Comparison of ENCODE assay signal across 14 mouse cellular contexts in the genomic region with DNA sequence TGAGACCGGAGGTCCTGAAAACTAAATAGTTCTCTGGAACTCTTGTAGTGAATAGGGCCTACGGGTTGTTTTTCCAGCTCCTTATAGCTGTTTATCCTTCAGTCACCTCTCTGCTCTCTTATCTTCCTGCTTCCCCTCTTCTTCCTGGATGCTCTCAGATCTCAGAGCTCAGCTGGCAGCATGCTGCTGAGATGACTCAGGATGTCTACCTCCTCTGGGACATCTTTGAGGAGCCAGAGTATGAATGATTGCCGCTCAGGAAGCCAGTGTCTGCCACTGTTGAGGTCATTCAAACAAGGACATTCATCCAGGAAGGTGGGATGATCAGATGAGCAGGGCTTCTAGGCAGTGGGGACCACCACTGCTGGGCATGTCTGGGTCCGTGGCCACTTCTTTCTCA.
DNase-seq lines count a peak whose midpoint lies in the region; ATAC-seq and TF ChIP-seq lines count a peak whose summit lies in the region.
"Had no signal": no experiment of that assay in that cellular context is flagged by ENCODE, and none has a peak within 500 bp of the region (broad histone marks: within the 10 kb centered on the region; RNA-seq: fewer than 3 reads in every experiment).

No protein-coding gene starts in this region.

- H3K9me3 ChIP-seq in intestine, embryonic 16.5 days (ENCODE audit: control insufficient read depth, low read length): no peaks in the 10 kb centered on the region
- H3K9me3 ChIP-seq in liver, embryonic 13.5 days (replicated peaks): no peaks in the 10 kb centered on the region
- no peaks in the 10 kb centered on the region for H3K9me3 ChIP-seq in forebrain, embryonic 14.5 days (replicated peaks; ENCODE audit: control insufficient read depth, low read length)
- H3K9me3 ChIP-seq: limb, embryonic 15.5 days had no signal

- no peak overlapping the region for H3K9ac ChIP-seq in liver, adult 2 months (ENCODE audit: low read depth, low read length)
- H3K9ac ChIP-seq in intestine, embryonic 16.5 days (ENCODE audit: low read depth, low read length): no peak overlapping the region
- no peak overlapping the region for H3K9ac ChIP-seq in liver, embryonic 13.5 days
- H3K9ac ChIP-seq in forebrain, embryonic 14.5 days (ENCODE audit: low read length): no peak overlapping the region
- H3K9ac ChIP-seq: forebrain, postnatal 0 days; limb, embryonic 15.5 days had no signal

- ATAC-seq in frontal cortex, adult (ENCODE audit: low TSS enrichment): peak; percentile 64; the same call in 1 of the 2 replicates
- no peak for ATAC-seq in intestine, embryonic 16.5 days
- peak; percentile 55; the same call in 1 of the 2 replicates for ATAC-seq in liver, embryonic 13.5 days (ENCODE audit: low read depth)
- ATAC-seq in forebrain, embryonic 14.5 days: no peak
- ATAC-seq in megakaryocyte progenitor cell, adult 5-6 weeks (replicated peaks; ENCODE audit: poor library complexity): no peak
- ATAC-seq: forebrain, postnatal 0 days had no signal

- TF ChIP-seq CTCF in liver, adult 2 months (IDR thresholded peaks at IDR 0.05; ENCODE audit: low read depth, low read length): no peak

- no peaks in the 10 kb centered on the region for H3K36me3 ChIP-seq in liver, adult 2 months (ENCODE audit: control insufficient read depth, insufficient read depth, low read length)
- no peaks in the 10 kb centered on the region for H3K36me3 ChIP-seq in intestine, embryonic 16.5 days (ENCODE audit: control insufficient read depth, insufficient read depth, low read length)
- H3K36me3 ChIP-seq in liver, embryonic 13.5 days: no peaks in the 10 kb centered on the region
- no peaks in the 10 kb centered on the region for H3K36me3 ChIP-seq in forebrain, embryonic 14.5 days (ENCODE audit: control insufficient read depth, insufficient read depth, low read length)
- H3K36me3 ChIP-seq: limb, embryonic 15.5 days had no signal

- 81% methylated on average over 4 of the region's 4 CpGs for WGBS in liver, adult 2 months
- 76% methylated on average over 4 of the region's 4 CpGs for WGBS in intestine, embryonic 16.5 days
- 65% methylated on average over 4 of the region's 4 CpGs for WGBS in liver, embryonic 13.5 days (ENCODE audit: insufficient replicate concordance)
- 91% methylated on average over 4 of the region's 4 CpGs for WGBS in forebrain, embryonic 14.5 days

- no peak for TF ChIP-seq POLR2A in liver, adult 2 months (IDR thresholded peaks at IDR 0.05; ENCODE audit: extremely low read depth, insufficient read depth, low read length)

- no peaks in the 10 kb centered on the region for H3K79me2 ChIP-seq in liver, adult 2 months (ENCODE audit: control insufficient read depth, insufficient read depth, low read length)

- H3K4me1 ChIP-seq in liver, adult 2 months (ENCODE audit: control insufficient read depth, insufficient read depth, low read length): no peaks in the 10 kb centered on the region; the same call in 1 of the 2 replicates
- H3K4me1 ChIP-seq in intestine, embryonic 16.5 days (ENCODE audit: control insufficient read depth, insufficient read depth, low read length): peaks cover 9% of the 10 kb centered on the region
- peaks cover 36% of the 10 kb centered on the region for H3K4me1 ChIP-seq in liver, embryonic 13.5 days (replicated peaks)
- H3K4me1 ChIP-seq in forebrain, embryonic 14.5 days (ENCODE audit: control insufficient read depth, insufficient read depth, low read length): no peaks in the 10 kb centered on the region
- H3K4me1 ChIP-seq: limb, embryonic 15.5 days had no signal

- DNase-seq in frontal cortex, adult 2 months (ENCODE audit: extremely low spot score in 1 of 2, low spot score in 1 of 2): no peak
- DNase-seq in liver, adult 2 months (ENCODE audit: extremely low read depth, low read depth, low spot score): no peak
- no peak for DNase-seq in liver
- DNase-seq in liver, embryonic 13.5 days: no peak
- DNase-seq in forebrain, embryonic 14.5 days (ENCODE audit: low spot score): no peak
- DNase-seq: cerebellum, postnatal 14 days; forebrain, postnatal 0 days; midbrain, embryonic 14.5 days; thymus, adult 18-20 months had no signal

- no peak overlapping the region for H3K4me2 ChIP-seq in intestine, embryonic 16.5 days (ENCODE audit: low read depth, low read length)
- H3K4me2 ChIP-seq in liver, embryonic 13.5 days: no peak overlapping the region
- no peak overlapping the region for H3K4me2 ChIP-seq in forebrain, embryonic 14.5 days (ENCODE audit: low read length)
- H3K4me2 ChIP-seq: limb, embryonic 15.5 days had no signal

- H3K27ac ChIP-seq in liver, adult 2 months (replicated peaks; ENCODE audit: insufficient read depth, low read depth, low read length): peak overlapping the region; percentile 40
- 0 out of 2 replicates have a peak overlapping the region, but pooled peaks have one; percentile 45 for H3K27ac ChIP-seq in intestine, embryonic 16.5 days (ENCODE audit: low read length)
- peak overlapping the region; percentile 11; the same call in 1 of the 2 replicates for H3K27ac ChIP-seq in liver, embryonic 13.5 days
- H3K27ac ChIP-seq in forebrain, embryonic 14.5 days (ENCODE audit: low read depth, low read length): no peak overlapping the region
- H3K27ac ChIP-seq: left cerebral cortex, adult 2 months; limb, embryonic 15.5 days had no signal

- no peak overlapping the region for H3K4me3 ChIP-seq in liver, adult 2 months (ENCODE audit: insufficient read depth, low read depth, low read length)
- H3K4me3 ChIP-seq in intestine, embryonic 16.5 days (ENCODE audit: low read length): no peak overlapping the region
- no peak overlapping the region for H3K4me3 ChIP-seq in liver, embryonic 13.5 days (replicated peaks)
- no peak overlapping the region for H3K4me3 ChIP-seq in forebrain, embryonic 14.5 days (ENCODE audit: low read depth, low read length)
- H3K4me3 ChIP-seq: left cerebral cortex, adult 2 months; limb, embryonic 15.5 days had no signal

- no peaks in the 10 kb centered on the region for H3K27me3 ChIP-seq in liver, adult 2 months (ENCODE audit: control insufficient read depth, insufficient read depth, low read length)
- H3K27me3 ChIP-seq in intestine, embryonic 16.5 days (replicated peaks; ENCODE audit: control insufficient read depth, insufficient read depth, low read length): no peaks in the 10 kb centered on the region
- H3K27me3 ChIP-seq in liver, embryonic 13.5 days: no peaks in the 10 kb centered on the region
- H3K27me3 ChIP-seq in forebrain, embryonic 14.5 days (replicated peaks; ENCODE audit: control insufficient read depth, insufficient read depth, low read length): no peaks in the 10 kb centered on the region
- H3K27me3 ChIP-seq: limb, embryonic 15.5 days had no signal

Comparison
In these comparisons a context has a peak if more than half of its experiments do, and no peak if none do; other contexts are left out.
1. ATAC-seq: peak in frontal cortex, adult (single experiment) and liver, embryonic 13.5 days (single experiment); none in intestine, embryonic 16.5 days (single experiment), forebrain, embryonic 14.5 days (single experiment) and megakaryocyte progenitor cell, adult 5-6 weeks (single experiment).